Mouse (Mus musculus) heart, postnatal 0 days (tissue): ENCODE results near the gene Fmo1. TPM values are rescaled to one million over a fixed set of nuclear protein-coding genes. Genes with fewer than 3 reads are reported as not detected.

Experiments used
- ATAC-seq: fragments of 200-750 bp; cut with Nextera tagmentation; 2 replicates; pipeline ENCODE4 v1.8.0; 2017; ENCODE audit warnings: low read depth, moderate number of reproducible peaks, moderate library complexity; ENCODE audit not compliant: insufficient read depth
- DNase-seq: peaks from one replicate; pipeline ENCODE4 v3.0.0-alpha.2; 2016; ENCODE audit warnings: low spot score
- H3K27ac ChIP-seq: fragments of 300-500 bp; sonication (generic); 2 replicates; pipeline ENCODE4 v1.5.1; 2014; ENCODE audit warnings: low read depth, mild to moderate bottlenecking
- H3K27me3 ChIP-seq: fragments of 300-500 bp; sonication (generic); 2 replicates; pipeline ENCODE4 v1.6.1; 2014; ENCODE audit warnings: low read length, mixed read lengths; ENCODE audit not compliant: control insufficient read depth, insufficient read depth
- H3K36me3 ChIP-seq: fragments of 300-500 bp; sonication (generic); replicated peaks from 2 replicates; pipeline ENCODE4 v1.6.1; 2014; ENCODE audit warnings: low read length, mixed read lengths; ENCODE audit not compliant: control insufficient read depth, insufficient read depth
- H3K4me1 ChIP-seq: fragments of 300-500 bp; sonication (generic); 2 replicates; pipeline ENCODE4 v1.6.1; 2014; ENCODE audit warnings: antibody characterized with exemption; ENCODE audit not compliant: control insufficient read depth, insufficient read depth
- H3K4me2 ChIP-seq: fragments of 300-500 bp; sonication (generic); 2 replicates; pipeline ENCODE4 v1.6.1; 2014; ENCODE audit warnings: low read depth, mild to moderate bottlenecking, low read length, moderate library complexity
- H3K4me3 ChIP-seq: fragments of 300-500 bp; sonication (generic); 2 replicates; pipeline ENCODE4 v1.5.1; 2014; ENCODE audit warnings: low read depth, low read length
- H3K9ac ChIP-seq: fragments of 300-500 bp; sonication (generic); replicated peaks from 2 replicates; pipeline ENCODE4 v1.6.1; 2014; ENCODE audit warnings: low read depth, low read length, mixed read lengths
- H3K9me3 ChIP-seq: fragments of 300-500 bp; sonication (generic); replicated peaks from 2 replicates; pipeline ENCODE4 v1.6.1; 2016; ENCODE audit warnings: low read length; ENCODE audit not compliant: control insufficient read depth
- CTCF ChIP-seq: IDR thresholded peaks from 2 replicates; pipeline ENCODE4 v1.5.1; 2016; ENCODE audit warnings: antibody characterized with exemption, control low read depth, low read depth
- EP300 ChIP-seq: IDR thresholded peaks from 2 replicates; pipeline ENCODE4 v1.6.1; 2016; ENCODE audit warnings: antibody characterized with exemption, low read depth
- WGBS: fragments of 180-500 bp; shearing (Covaris S2); extraction: QIAGEN DNeasy Blood & Tissue Kit; methylation state at CpG from one replicate; pipeline ENCODE4 v1.1.7; 2014; 5-methylcytosine and 5-hydroxymethylcytosine counted together
- polyA plus RNA-seq: library from polyadenylated mRNA; unstranded; fragments of >200 nt; fragmentation: Nextera tagmentation; extraction: Ambion mirVana; gene quantifications from 2 replicates; pipeline ENCODE4 v1.2.1, GENCODE M21; 2015
- total RNA-seq: library from RNA; depleted of rRNA; stranded (reverse); fragments of >200 nt; gene quantifications from 2 replicates; pipeline ENCODE4 v1.2.3, GENCODE M21; 2014; ENCODE audit warnings: low replicate concordance

Gene Fmo1
- total and polyA plus RNA-seq, 2 experiments from 2014 or later, result 12.8 to 37.3 TPM

DNA sequence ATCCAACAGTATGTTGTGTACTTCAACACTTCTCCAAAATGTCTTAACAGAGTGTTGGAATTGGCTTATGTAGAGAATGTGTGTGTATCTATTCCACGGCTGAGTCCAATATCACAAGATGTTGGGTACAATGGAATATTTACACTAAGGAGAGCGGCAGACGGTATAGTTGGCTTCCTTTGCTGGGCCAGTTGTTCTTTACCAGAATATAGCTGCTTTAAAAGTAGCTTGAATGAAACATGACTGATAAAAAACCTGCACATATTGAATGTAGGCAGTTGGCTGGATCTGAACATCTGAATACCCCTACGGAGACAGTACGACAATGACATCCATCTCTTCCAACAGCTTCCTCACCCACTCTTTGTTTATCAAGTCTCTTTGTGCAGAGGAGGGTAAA, 47.1 kb downstream of the Fmo1 start:
- ATAC-seq, result no peak
- H3K4me1 ChIP-seq, result no peaks in the 10 kb centered on the region
- no peak overlapping the region for H3K4me3 ChIP-seq
- H3K27me3 ChIP-seq, result no peaks in the 10 kb centered on the region
- no peaks in the 10 kb centered on the region for H3K36me3 ChIP-seq
- no peak overlapping the region for H3K4me2 ChIP-seq
- H3K9me3 ChIP-seq, result no peaks in the 10 kb centered on the region
- no peak overlapping the region for H3K27ac ChIP-seq
- DNase-seq, result no peak
- no peak overlapping the region for H3K9ac ChIP-seq
- TF ChIP-seq CTCF (no peak), EP300 (no peak)
- 91% methylated on average over 5 of the region's 5 CpGs for WGBS

DNA sequence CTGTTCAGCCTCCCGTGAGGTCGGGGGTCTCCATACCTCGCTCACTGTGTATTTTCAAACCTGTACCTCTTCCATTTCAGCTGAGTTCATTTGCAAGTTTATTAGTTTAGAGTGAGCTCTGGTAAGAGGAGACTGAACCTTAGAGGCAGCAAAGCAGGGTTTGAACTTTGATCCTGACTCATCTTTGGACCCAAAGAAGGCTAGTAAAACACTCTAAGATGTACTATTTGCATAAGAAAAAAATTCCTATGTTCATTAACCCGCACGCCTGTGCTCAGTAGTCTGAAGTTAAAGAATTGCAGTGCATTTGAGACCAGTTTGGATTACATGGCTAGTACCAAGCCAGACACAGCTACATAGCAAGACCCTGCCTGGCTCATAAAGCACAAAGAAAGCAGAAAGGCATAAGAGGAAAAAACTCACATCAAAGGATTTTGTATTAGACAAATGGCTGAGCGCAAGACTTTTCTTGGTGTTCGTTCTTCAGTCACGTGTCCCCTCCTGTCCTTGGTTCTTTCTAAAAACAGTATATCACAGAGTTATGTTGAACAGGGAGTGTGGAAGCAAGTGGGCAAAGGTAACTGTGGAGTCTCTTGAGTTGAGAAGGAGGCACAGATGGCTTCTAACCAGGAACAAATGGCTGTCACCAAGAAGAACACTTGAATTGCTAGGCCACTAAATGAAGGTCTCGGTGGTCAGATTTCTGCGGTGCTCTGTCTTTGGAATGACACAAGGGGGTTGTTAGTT, 50.9 kb downstream of the Fmo1 start:
- H3K36me3 ChIP-seq, result no peaks in the 10 kb centered on the region
- WGBS, result 82% methylated on average over 10 of the region's 10 CpGs
- DNase-seq, result no peak
- no peak for ATAC-seq
- no peaks in the 10 kb centered on the region for H3K27me3 ChIP-seq
- H3K4me2 ChIP-seq, result no peak overlapping the region
- H3K4me3 ChIP-seq, result no peak overlapping the region
- TF ChIP-seq CTCF (no peak), EP300 (no peak)
- no peak overlapping the region for H3K9ac ChIP-seq
- H3K9me3 ChIP-seq, result no peaks in the 10 kb centered on the region
- H3K4me1 ChIP-seq, result no peaks in the 10 kb centered on the region
- H3K27ac ChIP-seq, result no peak overlapping the region

DNA sequence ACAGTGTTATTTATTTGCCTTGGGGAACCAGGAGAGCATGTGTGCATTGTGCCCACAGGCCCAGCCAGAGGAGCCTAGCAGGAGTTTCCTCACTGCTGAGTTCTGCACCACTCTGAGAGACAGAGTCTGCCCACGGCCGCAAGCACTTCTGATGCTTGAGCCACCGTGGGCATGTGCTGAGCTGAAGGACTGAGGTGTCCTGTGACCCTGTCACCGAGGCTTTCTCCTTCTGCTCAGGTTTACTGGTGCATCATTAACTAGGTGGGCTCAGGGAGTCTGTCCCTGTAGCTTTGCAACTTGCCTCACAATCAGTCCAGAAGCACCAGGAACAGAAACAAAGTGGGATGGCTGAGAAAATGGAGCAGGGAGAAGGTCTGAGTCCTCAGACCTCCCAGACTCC, 51.5 kb downstream of the Fmo1 start:
- 77% methylated on average over 4 of the region's 4 CpGs for WGBS
- TF ChIP-seq CTCF (no peak), EP300 (no peak)
- Histone ChIP-seq H3K4me2 (no peak overlapping the region), H3K4me3 (no peak overlapping the region), H3K9ac (no peak overlapping the region), H3K27me3 (no peaks in the 10 kb centered on the region), H3K9me3 (no peaks in the 10 kb centered on the region), H3K27ac (no peak overlapping the region), H3K36me3 (no peaks in the 10 kb centered on the region), H3K4me1 (no peaks in the 10 kb centered on the region)
- ATAC-seq, result no peak
- DNase-seq, result no peak

DNA sequence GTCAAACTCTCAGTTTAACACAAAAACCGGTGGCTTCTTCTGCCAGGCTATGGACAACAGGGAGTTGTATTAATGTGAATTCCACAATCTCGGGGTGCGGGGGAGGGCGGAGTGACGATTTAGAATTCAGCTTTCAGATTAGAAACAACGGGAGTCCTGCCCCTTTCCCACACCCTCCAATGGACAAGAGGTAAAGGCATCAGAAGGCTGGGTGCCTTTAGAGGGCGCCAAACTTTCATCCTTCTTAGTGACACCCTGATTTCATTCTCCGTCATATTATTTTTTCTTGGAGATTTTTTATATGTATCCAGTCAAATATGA, 52.6 kb downstream of the Fmo1 start, which contains the start of gene Fmo4:
TSS of gene Fmo4 (minus strand) at position 137 of the 321 bp plus-strand sequence.
- Histone ChIP-seq H3K4me3 (no peak within 1 kb of the TSS; the same call in 1 of the 2 replicates), H3K9me3 (no peaks in the 10 kb centered on the region), H3K27ac (no peak within 1 kb of the TSS), H3K9ac (no peak within 1 kb of the TSS), H3K36me3 (no peaks in the 10 kb centered on the region), H3K27me3 (no peaks in the 10 kb centered on the region), H3K4me1 (no peaks in the 10 kb centered on the region), H3K4me2 (peak within 1 kb of the TSS; percentile 44)
- DNase-seq (peak; percentile 14), ATAC-seq (no peak)
- TF ChIP-seq EP300 (no peak), CTCF (peak; percentile 45)
- 28% methylated on average over 8 of the region's 8 CpGs for WGBS

DNA sequence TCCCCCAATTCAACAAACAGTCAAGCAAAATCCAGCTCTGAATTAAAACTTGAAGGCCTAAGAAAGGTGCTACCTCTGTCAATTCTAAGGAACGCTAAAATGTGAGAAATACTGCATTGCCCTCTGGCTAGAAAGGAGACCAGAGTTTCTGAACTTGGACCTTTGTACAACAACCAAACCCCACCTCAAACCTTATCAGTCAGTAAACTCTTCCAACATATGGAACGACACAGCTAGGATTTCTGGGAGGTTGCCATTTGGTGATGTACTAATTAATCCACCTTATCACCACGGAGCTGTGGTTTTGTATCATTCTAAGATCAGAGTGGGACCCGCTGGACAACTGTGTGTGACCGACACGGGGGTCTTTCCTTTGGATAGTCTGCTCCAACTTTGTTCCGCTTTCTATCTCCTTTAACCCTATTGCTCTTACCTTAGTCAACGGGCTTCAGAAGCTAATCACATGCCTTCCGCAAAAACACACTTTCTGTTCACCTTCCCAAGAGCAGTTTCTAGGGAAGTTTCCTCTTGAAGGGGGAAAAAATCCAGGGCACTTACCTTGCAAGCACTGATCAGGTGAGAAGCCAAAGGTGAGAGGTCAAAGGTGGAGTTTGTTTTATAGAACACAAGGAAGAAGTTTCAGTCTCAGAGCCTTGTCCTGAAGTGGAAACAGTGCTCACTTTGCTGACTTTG, 53.1 kb downstream of the Fmo1 start:
- Histone ChIP-seq H3K27ac (no peak overlapping the region), H3K9ac (no peak overlapping the region), H3K4me2 (peak overlapping the region; percentile 44), H3K4me3 (no peak overlapping the region; the same call in 1 of the 2 replicates), H3K4me1 (no peaks in the 10 kb centered on the region), H3K36me3 (no peaks in the 10 kb centered on the region), H3K27me3 (no peaks in the 10 kb centered on the region), H3K9me3 (no peaks in the 10 kb centered on the region)
- WGBS, result 76% methylated on average over 9 of the region's 9 CpGs
- TF ChIP-seq EP300 (no peak), CTCF (no peak)
- DNase-seq (no peak), ATAC-seq (no peak)
